Mouse (Mus musculus) midbrain, embryonic 13.5 days (tissue): Measurements from ENCODE around the gene Rpl41. TPM values are rescaled to one million over a fixed set of nuclear protein-coding genes. Genes with fewer than 3 reads are reported as not detected.

ENCODE experiments used
- ATAC-seq: fragments of 200-750 bp; cut with Nextera tagmentation; 2 replicates; pipeline ENCODE4 v1.8.0; 2017; ENCODE audit warnings: mild to moderate bottlenecking, moderate TSS enrichment, moderate library complexity
- H3K27ac ChIP-seq: fragments of 300-500 bp; sonication (generic); 2 replicates; pipeline ENCODE4 v1.5.1; 2015; ENCODE audit warnings: inconsistent platforms, mild to moderate bottlenecking, moderate library complexity
- H3K27me3 ChIP-seq: fragments of 300-500 bp; sonication (generic); 2 replicates; pipeline ENCODE4 v1.6.1; 2015; ENCODE audit warnings: mild to moderate bottlenecking, inconsistent platforms
- H3K36me3 ChIP-seq: fragments of 300-500 bp; sonication (generic); 2 replicates; pipeline ENCODE4 v1.6.1; 2015; ENCODE audit warnings: mild to moderate bottlenecking, inconsistent platforms
- H3K4me1 ChIP-seq: fragments of 300-500 bp; sonication (generic); replicated peaks from 2 replicates; pipeline ENCODE4 v1.6.1; 2015; ENCODE audit warnings: inconsistent platforms
- H3K4me2 ChIP-seq: fragments of 300-500 bp; sonication (generic); replicated peaks from 2 replicates; pipeline ENCODE4 v1.6.1; 2015; ENCODE audit warnings: moderate library complexity, mild to moderate bottlenecking, inconsistent platforms
- H3K4me3 ChIP-seq: fragments of 300-500 bp; sonication (generic); replicated peaks from 2 replicates; pipeline ENCODE4 v1.5.1; 2015; ENCODE audit warnings: mild to moderate bottlenecking, inconsistent platforms
- H3K9ac ChIP-seq: fragments of 300-500 bp; sonication (generic); replicated peaks from 2 replicates; pipeline ENCODE4 v1.6.1; 2015; ENCODE audit warnings: mild to moderate bottlenecking, inconsistent platforms
- H3K9me3 ChIP-seq: fragments of 300-500 bp; sonication (generic); 2 replicates; pipeline ENCODE4 v1.6.1; 2016; ENCODE audit warnings: mild to moderate bottlenecking, inconsistent platforms
- WGBS: fragments of 180-500 bp; shearing (Covaris S2); methylation state at CpG from one replicate; pipeline ENCODE4 v1.1.7; 2015; 5-methylcytosine and 5-hydroxymethylcytosine counted together
- microRNA-seq: library from miRNA; unstranded; fragments of <30 nt; microRNA quantifications from one replicate; pipeline ENCODE4, GENCODE M21; 2016
- polyA plus RNA-seq: library from polyadenylated mRNA; unstranded; fragments of >200 nt; fragmentation: Nextera tagmentation; extraction: Ambion mirVana; gene quantifications from 2 replicates; pipeline ENCODE4 v1.2.1, GENCODE M21; 2015

The Rpl41 gene
- polyA plus RNA-seq, 1 experiment from 2014 or later, result 2,595 TPM

DNA sequence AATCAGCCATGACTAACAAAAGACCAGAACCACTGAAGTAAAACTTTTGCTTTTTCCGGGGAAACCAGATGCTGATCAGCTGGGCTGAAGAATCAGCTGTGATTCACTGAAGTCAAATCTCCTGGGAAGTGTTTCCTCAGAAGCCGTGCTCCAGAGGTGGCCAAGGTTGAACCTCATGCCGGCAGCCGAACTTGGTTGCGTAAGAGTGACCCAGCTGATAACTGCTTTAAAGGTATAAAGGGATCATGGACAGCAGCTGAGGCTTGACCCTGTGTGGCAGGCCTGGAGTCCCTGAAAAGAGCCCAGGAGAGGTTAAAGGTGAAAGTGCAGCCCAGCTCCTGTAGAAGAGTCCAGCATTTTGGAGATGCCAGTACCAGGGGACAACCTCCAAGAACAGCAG is 46.8 kb downstream of the Rpl41 start:
- Histone ChIP-seq H3K4me1 (peaks cover 16% of the 10 kb centered on the region), H3K27me3 (no peaks in the 10 kb centered on the region), H3K9ac (no peak overlapping the region), H3K36me3 (no peaks in the 10 kb centered on the region), H3K4me3 (no peak overlapping the region), H3K27ac (no peak overlapping the region), H3K9me3 (no peaks in the 10 kb centered on the region), H3K4me2 (no peak overlapping the region)
- no peak for ATAC-seq
- WGBS, result 82% methylated on average over 5 of the region's 5 CpGs

DNA sequence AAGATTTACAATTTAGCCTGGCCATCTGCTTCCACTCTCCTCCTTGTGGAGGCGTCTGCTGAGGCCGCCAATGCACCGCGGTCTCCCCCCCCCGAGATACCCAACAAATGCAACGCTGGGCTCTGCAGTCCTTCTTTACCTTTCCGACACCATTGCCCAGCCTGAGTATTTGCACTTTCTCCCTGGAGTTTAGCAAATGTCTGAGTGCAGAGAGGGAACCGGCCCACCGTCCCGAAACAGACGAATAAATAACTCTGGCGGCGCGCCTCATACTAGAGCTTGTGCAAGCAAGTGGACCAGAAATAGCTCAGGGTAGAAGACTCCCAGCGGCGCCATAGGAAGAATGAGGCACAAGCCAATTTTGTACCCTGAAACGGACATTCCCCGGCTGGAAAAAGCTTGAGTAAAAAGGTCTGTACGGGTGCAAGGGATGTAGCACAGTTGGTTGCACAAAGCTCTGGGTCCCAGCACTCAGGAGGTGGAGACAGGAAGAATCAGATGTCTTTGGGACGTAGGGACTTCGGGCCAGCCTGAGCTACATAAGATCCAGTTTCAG is 49.9 kb downstream of the Rpl41 start:
- H3K9ac ChIP-seq, result peak overlapping the region; percentile 67
- no peaks in the 10 kb centered on the region for H3K36me3 ChIP-seq
- H3K9me3 ChIP-seq, result no peaks in the 10 kb centered on the region
- WGBS, result 1% methylated on average over 21 of the region's 21 CpGs
- H3K27me3 ChIP-seq, result peaks cover 10% of the 10 kb centered on the region; the same call in 1 of the 2 replicates
- H3K4me2 ChIP-seq, result peak overlapping the region; percentile 74
- peak; percentile 41 for ATAC-seq
- H3K4me3 ChIP-seq, result peak overlapping the region; percentile 71
- H3K4me1 ChIP-seq, result peaks cover 35% of the 10 kb centered on the region
- H3K27ac ChIP-seq, result peak overlapping the region; percentile 73

DNA sequence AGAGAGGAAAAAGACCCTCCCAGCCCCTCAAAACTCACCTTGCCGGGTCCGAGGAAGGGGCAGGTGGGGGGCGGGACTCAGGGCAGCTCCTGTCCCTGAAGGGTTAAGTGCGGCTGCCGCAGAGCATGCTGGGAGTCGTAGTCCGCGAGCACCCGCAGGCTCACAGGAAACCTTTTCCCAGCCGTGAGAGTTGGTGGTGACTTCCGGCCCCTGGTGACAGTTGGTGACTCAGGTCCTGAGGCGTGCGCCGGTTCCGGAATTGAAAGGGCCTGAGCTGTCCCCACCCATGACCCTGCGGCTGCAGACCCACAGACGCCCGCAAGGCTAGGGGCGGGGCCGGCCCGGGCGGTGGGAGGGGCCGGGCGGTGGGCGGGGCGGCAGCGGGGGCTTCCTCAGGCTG is 50.5 kb downstream of the Rpl41 start, which contains the start of gene Myl6b:
Gene Myl6b, minus strand, starts transcription at position 96 of the 400 bp plus-strand sequence.
- peak; percentile 85 for ATAC-seq
- WGBS, result 0% methylated on average over 27 of the region's 27 CpGs
- Histone ChIP-seq H3K4me3 (peak within 1 kb of the TSS; percentile 71), H3K4me2 (peak within 1 kb of the TSS; percentile 74), H3K9ac (peak within 1 kb of the TSS; percentile 67), H3K4me1 (peaks cover 35% of the 10 kb centered on the region), H3K9me3 (no peaks in the 10 kb centered on the region), H3K36me3 (no peaks in the 10 kb centered on the region), H3K27ac (peak within 1 kb of the TSS; percentile 73), H3K27me3 (peaks cover 10% of the 10 kb centered on the region; the same call in 1 of the 2 replicates)

Small RNAs within 50 kb of the gene (microRNA-seq; reads per million reads assigned to microRNA genes)
- gene Gm47275 (not detected), gene Mir6916 (not detected), gene Mir6917 (not detected)

Other genes with a start within 250 kb of the Rpl41 start
- gene Pan2, start 246.0 kb downstream of the Rpl41 start, polyA plus RNA-seq, result 28.6 and 30.4 TPM in 2 replicates
- gene Cnpy2, start 226.8 kb downstream of the Rpl41 start, polyA plus RNA-seq, result 225 and 230 TPM in 2 replicates
- gene Cs, start 211.6 kb downstream of the Rpl41 start, polyA plus RNA-seq, result 213 and 225 TPM in 2 replicates
- gene Coq10a, start 180.3 kb downstream of the Rpl41 start, polyA plus RNA-seq, result 28.2 and 34.3 TPM in 2 replicates
- gene Ankrd52, start 172.2 kb downstream of the Rpl41 start, polyA plus RNA-seq, result 13.0 and 14.8 TPM in 2 replicates
- gene Slc39a5, start 148.1 kb downstream of the Rpl41 start, polyA plus RNA-seq, result 0.18 and 0.22 TPM in 2 replicates
- gene Nabp2, start 137.8 kb downstream of the Rpl41 start, polyA plus RNA-seq, result 142 and 153 TPM in 2 replicates
- 81.5 and 85.9 TPM in 2 replicates for gene Rnf41, start 137.6 kb downstream of the Rpl41 start, polyA plus RNA-seq
- gene Smarcc2, start 90.1 kb downstream of the Rpl41 start, polyA plus RNA-seq, result 200 and 212 TPM in 2 replicates
- 836 and 885 TPM in 2 replicates for gene Myl6, start 55.2 kb downstream of the Rpl41 start, polyA plus RNA-seq
- gene Myl6b, start 50.6 kb downstream of the Rpl41 start, polyA plus RNA-seq, result 3.4 and 4.3 TPM in 2 replicates
- gene Esyt1, start 23.4 kb downstream of the Rpl41 start, polyA plus RNA-seq, result 11.6 and 13.7 TPM in 2 replicates
- gene Zc3h10, start 1.5 kb downstream of the Rpl41 start, polyA plus RNA-seq, result 23.3 and 24.2 TPM in 2 replicates
- gene Pa2g4, start 16.7 kb upstream of the Rpl41 start, polyA plus RNA-seq, result 139 TPM in 2 replicates
- gene Erbb3, start 40.3 kb upstream of the Rpl41 start, polyA plus RNA-seq, result 0.13 and 0.19 TPM in 2 replicates
- gene Rps26, start 77.4 kb upstream of the Rpl41 start, polyA plus RNA-seq, result 461 and 477 TPM in 2 replicates
- gene Ikzf4, start 96.7 kb upstream of the Rpl41 start, polyA plus RNA-seq, result 16.5 and 17.0 TPM in 2 replicates
- gene Suox, start 124.8 kb upstream of the Rpl41 start, polyA plus RNA-seq, result 13.0 and 13.7 TPM in 2 replicates
- 106 and 107 TPM in 2 replicates for gene Rab5b, start 147.0 kb upstream of the Rpl41 start, polyA plus RNA-seq
- 0.09 and 0.15 TPM in 2 replicates for gene Pmel, start 154.9 kb upstream of the Rpl41 start, polyA plus RNA-seq
- gene Cdk2, start 155.7 kb upstream of the Rpl41 start, polyA plus RNA-seq, result 36.2 TPM in 2 replicates
- gene Dgka, start 195.6 kb upstream of the Rpl41 start, polyA plus RNA-seq, result 5.0 TPM in 2 replicates
- gene Pym1, start 198.6 kb upstream of the Rpl41 start, polyA plus RNA-seq, result 50.6 and 51.8 TPM in 2 replicates
- gene Mmp19, start 241.6 kb upstream of the Rpl41 start, polyA plus RNA-seq, result 0.32 and 0.48 TPM in 2 replicates